Mouse (Mus musculus) CD4-positive naive resting alpha-beta T cell, adult 57 days (primary cell): ENCODE results near the gene Zfp410. TPM values are rescaled to one million over a fixed set of nuclear protein-coding genes. Genes with fewer than 3 reads are reported as not detected.

Source experiments
- total RNA-seq: library from RNA; stranded (reverse); gene quantifications from one replicate; pipeline ENCODE4 v1.2.4, GENCODE M21; 2023

Gene Zfp410
- total RNA-seq = 63.9 TPM

DNA sequence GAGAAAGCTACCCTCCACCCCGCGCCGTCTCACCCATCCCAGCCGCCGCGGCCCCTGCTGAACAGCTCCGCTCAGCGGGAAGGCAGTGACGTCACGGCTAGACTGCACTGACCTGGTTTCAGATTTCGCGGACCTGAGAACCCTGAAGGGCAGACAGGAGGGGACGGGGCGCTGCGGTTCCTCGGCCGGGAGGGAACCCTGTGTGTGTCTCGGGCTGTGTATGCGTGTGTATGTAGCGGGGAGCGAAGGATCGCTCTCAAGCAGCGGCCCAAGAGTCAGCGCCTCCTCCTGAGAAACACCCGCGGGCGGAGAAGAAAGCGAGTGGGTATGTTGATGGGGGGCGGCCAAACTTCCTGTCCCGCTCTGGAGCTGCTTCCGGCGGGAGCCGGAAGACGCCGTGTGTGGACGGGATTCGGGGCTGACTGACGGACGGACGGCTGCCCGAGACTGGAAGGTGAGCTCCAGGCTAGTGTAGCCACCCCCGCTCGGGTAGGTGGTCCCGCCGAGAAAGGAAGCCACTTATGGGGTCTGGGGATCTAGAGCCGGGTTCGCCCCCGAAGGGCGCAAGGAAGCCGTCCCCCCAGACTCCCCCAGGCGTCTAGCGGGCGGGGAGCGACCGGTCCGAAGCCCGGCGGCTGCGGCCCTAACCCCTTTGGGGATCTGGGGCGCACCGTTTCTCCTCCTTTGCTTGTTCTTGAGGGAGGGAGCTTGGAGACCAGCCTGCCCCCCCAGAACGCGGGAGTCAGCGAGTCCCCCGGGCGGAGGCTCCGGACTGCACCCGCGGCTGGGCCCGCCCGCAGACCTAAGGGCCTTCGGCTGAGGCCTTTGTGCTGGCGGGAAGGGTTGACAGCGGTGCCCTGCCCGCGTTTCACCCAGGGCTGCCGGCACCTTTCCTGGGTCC is at the start of gene Zfp410:
Gene Zfp410, plus strand, starts transcription at position 132 of the 901 bp plus-strand sequence.

GRCm38 (mm10) chr12:84284885-84285592 is 31.6 kb upstream of the Zfp410 start, which contains the start of gene Ptgr2:
Gene Ptgr2, plus strand, starts transcription at chr12:84285232.

DNA sequence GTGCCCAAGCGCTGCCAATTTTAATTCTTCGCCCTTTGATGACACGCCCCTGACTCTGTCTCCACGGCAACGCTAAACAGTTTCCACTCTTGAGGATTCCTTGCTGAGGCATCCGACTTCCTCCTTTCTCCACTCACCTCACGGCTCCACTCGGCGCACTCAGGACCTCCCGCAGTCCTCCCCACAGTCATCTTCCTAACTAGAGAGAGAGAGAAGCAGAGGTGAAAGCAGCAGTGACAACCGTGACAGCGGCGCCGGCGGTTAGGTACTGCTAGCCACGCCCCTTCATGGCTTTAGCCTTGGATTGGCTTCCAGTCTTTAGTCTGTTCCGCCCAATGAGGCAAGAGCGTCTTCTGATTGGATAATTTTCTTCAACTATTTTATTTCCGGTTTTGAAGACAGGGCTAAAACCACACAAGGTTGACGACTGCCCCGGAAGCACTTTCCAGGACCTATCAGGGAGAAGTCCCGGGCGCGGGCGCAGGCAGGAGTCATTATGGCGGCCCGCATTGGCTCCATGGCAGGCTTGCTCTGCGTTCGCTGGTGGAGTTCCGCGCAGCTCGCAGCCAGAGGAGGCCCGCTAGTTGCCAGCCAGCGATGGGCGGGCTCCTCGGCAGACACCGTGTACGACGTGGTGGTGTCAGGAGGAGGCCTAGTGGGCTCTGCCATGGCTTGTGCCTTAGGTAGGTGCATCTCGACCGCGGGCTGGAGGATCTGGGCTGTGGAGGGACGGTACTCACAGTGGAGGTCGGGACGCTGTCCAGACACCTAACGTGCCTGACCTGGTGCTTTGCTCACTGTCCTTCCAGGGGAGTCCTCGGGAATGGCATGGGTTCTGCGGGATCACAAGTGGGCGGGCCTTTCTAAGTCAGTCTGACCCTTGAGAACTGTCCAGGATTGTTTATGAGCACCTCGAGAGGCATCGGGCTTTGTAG is 45.2 kb downstream of the Zfp410 start, which contains the start of the genes Coq6 and Fam161b:
Gene Coq6, plus strand, starts transcription at position 103 of the 935 bp plus-strand sequence.
Gene Fam161b, minus strand, starts transcription at position 279 of the 935 bp plus-strand sequence.

Other genes with a start within 250 kb of the Zfp410 start
- gene Acot5, start 247.5 kb upstream of the Zfp410 start, total RNA-seq = not detected
- gene Acot6, start 216.2 kb upstream of the Zfp410 start, total RNA-seq = 2.2 TPM
- 0.33 TPM for gene Dnal1, start 202.5 kb upstream of the Zfp410 start, total RNA-seq
- gene Pnma1, start 168.4 kb upstream of the Zfp410 start, total RNA-seq = 11.9 TPM
- gene Elmsan1, start 98.0 kb upstream of the Zfp410 start, total RNA-seq = 163 TPM
- gene Ptgr2, start 31.6 kb upstream of the Zfp410 start, total RNA-seq = 15.2 TPM
- gene Coq6, start 44.8 kb downstream of the Zfp410 start, total RNA-seq = 22.0 TPM
- gene Fam161b, start 45.0 kb downstream of the Zfp410 start, total RNA-seq = 0.47 TPM
- 34.9 TPM for gene Entpd5, start 92.2 kb downstream of the Zfp410 start, total RNA-seq
- gene Bbof1, start 92.2 kb downstream of the Zfp410 start, total RNA-seq = 1.2 TPM
- gene Rnf113a2, start 100.3 kb downstream of the Zfp410 start, total RNA-seq = 38.7 TPM
- gene Aldh6a1, start 134.2 kb downstream of the Zfp410 start, total RNA-seq = 9.3 TPM
- 17.3 TPM for gene Lin52, start 134.6 kb downstream of the Zfp410 start, total RNA-seq